Mouse (Mus musculus) kidney, adult 2 months (tissue): ENCODE data around the gene Ankdd1b. TPM values are rescaled to one million over a fixed set of nuclear protein-coding genes. Genes with fewer than 3 reads are reported as not detected.

Experiments
- DNase-seq: peaks from one replicate; pipeline ENCODE4 v3.0.0; 2021
- H3K27ac ChIP-seq: fragments of 200-500 bp; 2 replicates; pipeline ENCODE4 v1.5.1; 2012; ENCODE audit warnings: low read depth, low read length, control low read depth, inconsistent platforms; ENCODE audit not compliant: insufficient read depth
- H3K27me3 ChIP-seq: fragments of 200-500 bp; replicated peaks from 2 replicates; pipeline ENCODE4 v1.6.1; 2012; ENCODE audit warnings: mild to moderate bottlenecking, moderate library complexity, low read length, inconsistent platforms; ENCODE audit not compliant: control insufficient read depth, insufficient read depth
- H3K36me3 ChIP-seq: fragments of 200-500 bp; 2 replicates; pipeline ENCODE4 v1.6.1; 2012; ENCODE audit warnings: mild to moderate bottlenecking, moderate library complexity, low read length, inconsistent platforms; ENCODE audit not compliant: control insufficient read depth, insufficient read depth
- H3K4me1 ChIP-seq: fragments of 200-500 bp; 2 replicates; pipeline ENCODE4 v1.6.1; 2011; ENCODE audit warnings: low read length; ENCODE audit not compliant: control insufficient read depth, insufficient read depth
- H3K4me3 ChIP-seq: fragments of 200-500 bp; 2 replicates; pipeline ENCODE4 v1.5.1; 2011; ENCODE audit warnings: mild to moderate bottlenecking, low read depth, low read length, control low read depth; ENCODE audit not compliant: insufficient read depth
- CTCF ChIP-seq: fragments of 200-500 bp; conservative IDR thresholded peaks from 2 replicates; pipeline ENCODE4 v1.5.1; 2011; ENCODE audit warnings: low read depth, mild to moderate bottlenecking, control low read depth, low read length, moderate library complexity, mixed read lengths; ENCODE audit not compliant: insufficient read depth, insufficient read length
- POLR2A ChIP-seq: fragments of 200-500 bp; IDR thresholded peaks from one replicate; pipeline ENCODE4 v1.6.1; 2011; ENCODE audit warnings: low read depth, low read length, control low read depth
- WGBS: fragments of 180-500 bp; shearing (Covaris S2); methylation state at CpG from one replicate; pipeline ENCODE4 v1.1.7; 2018; 5-methylcytosine and 5-hydroxymethylcytosine counted together
- polyA plus RNA-seq: library from polyadenylated mRNA; depleted of rRNA; stranded (reverse); fragments of >200 nt; gene quantifications from 2 replicates; pipeline ENCODE4 v1.2.3, GENCODE M21; 2012

Gene Ankdd1b
- polyA plus RNA-seq, 1 experiment, result 0.36 TPM

DNA sequence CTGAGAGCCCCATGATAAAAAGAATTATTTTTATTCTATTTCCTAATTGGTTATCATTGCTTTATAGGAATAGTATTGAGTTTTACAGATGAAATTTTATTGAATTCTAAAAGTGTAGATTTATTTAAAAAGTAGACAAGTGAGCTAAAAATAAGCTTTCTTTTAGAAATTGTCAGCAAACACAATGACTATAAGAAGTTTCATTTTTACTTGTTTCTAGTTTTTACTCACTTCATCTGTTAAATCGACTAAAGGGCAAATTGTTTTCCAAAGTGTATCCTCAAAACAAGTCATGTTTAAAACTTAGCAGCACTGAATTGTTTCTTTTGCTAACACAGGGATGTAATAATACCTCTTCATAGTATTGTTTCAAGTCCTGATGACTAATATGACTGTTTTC, 8.0 kb upstream of the Ankdd1b start:
- DNase-seq, result no peak
- H3K4me3 ChIP-seq, result no peak overlapping the region
- 94% methylated on average over 1 of the region's 1 CpGs for WGBS
- H3K36me3 ChIP-seq, result peaks cover 3% of the 10 kb centered on the region
- H3K27me3 ChIP-seq, result no peaks in the 10 kb centered on the region
- no peaks in the 10 kb centered on the region for H3K4me1 ChIP-seq
- TF ChIP-seq CTCF (no peak), POLR2A (no peak)
- no peak overlapping the region for H3K27ac ChIP-seq

DNA sequence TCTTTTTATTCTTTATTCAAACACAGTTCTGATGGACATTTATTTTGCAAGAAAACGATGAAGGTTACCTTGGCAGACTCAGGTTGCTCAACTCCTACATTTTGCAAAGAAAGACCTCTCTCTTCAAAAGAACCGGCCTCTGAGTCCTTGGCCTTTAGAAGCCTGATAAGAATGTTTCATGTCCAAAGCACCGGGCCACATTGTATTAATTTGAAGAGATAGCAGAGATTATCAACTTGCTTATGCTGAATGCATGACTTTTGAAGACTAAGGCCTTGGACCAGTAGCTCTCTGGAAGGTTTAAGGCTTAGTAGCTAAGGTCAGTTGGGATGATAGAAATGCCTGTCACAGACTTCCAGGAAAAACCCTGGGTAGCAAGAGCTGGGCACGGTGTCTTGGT, 6.2 kb upstream of the Ankdd1b start:
- Histone ChIP-seq H3K36me3 (no peaks in the 10 kb centered on the region), H3K27me3 (no peaks in the 10 kb centered on the region), H3K27ac (no peak overlapping the region), H3K4me1 (no peaks in the 10 kb centered on the region), H3K4me3 (no peak overlapping the region)
- 90% methylated on average over 4 of the region's 4 CpGs for WGBS
- no peak for TF ChIP-seq CTCF
- no peak for TF ChIP-seq POLR2A
- no peak for DNase-seq

DNA sequence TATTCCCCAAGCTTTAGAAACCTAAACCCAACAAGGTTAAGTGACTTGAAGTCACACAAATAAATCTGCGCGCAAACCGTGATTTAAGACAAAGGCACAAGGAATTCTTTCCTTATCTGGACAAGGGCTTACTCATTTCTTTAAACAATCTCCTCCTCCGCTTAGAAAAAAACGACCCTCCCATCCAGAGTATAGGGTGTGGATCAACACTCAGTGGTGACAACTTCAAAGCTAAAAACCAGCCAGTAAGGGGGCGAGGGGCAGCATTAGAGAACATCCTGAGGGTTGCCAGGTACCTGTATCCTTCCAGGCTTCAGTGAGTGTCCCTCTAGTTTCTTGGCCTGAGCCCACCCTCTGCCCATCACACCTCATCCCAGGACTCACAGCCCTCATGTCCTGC, 442 bp downstream of the Ankdd1b start:
- no peak overlapping the region for H3K27ac ChIP-seq
- H3K4me1 ChIP-seq, result no peaks in the 10 kb centered on the region
- WGBS, result 73% methylated on average over 6 of the region's 6 CpGs
- TF ChIP-seq POLR2A (no peak), CTCF (no peak)
- H3K36me3 ChIP-seq, result no peaks in the 10 kb centered on the region
- H3K4me3 ChIP-seq, result no peak overlapping the region
- no peaks in the 10 kb centered on the region for H3K27me3 ChIP-seq
- no peak for DNase-seq

DNA sequence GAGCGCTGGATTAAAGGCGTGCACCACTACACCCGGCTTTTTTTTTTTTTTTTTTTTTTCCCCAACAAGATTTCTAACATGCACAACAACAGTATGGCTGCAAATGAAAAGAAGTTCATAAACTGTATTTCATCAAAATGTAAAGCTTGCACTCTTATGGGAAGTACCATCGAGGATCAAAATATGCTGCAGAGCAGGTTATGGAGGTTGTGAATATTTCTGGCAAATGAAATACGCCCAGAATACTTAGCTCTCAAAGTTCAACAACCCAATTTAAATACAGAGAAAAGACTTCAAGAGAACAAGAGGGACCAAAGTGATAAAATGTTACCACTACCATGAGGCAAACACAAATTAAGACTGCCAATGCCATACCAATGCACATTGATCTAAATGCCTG, 2.3 kb downstream of the Ankdd1b start:
- 89% methylated on average over 5 of the region's 5 CpGs for WGBS
- Histone ChIP-seq H3K36me3 (no peaks in the 10 kb centered on the region), H3K4me1 (no peaks in the 10 kb centered on the region), H3K27me3 (no peaks in the 10 kb centered on the region), H3K4me3 (no peak overlapping the region), H3K27ac (no peak overlapping the region)
- TF ChIP-seq POLR2A (no peak), CTCF (no peak)
- no peak for DNase-seq

DNA sequence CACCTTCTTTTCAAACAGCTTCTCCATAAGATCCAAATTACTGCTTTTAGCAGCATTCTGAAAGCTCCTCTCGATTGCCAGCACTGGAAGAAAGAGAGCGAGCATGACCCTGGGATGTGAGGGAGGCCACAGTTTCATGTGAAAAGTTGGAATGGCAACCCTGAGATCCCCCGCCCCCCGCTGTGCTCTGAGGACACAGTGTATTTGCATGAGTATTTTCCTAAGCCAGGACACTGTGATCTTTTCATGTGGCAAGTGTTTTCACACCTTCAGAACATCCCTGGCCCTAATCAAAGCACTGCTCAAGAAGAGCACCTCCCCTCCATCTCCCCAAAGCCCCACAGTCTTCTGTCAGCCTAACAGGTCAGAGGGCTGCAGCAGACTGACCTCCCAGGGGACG, 5.7 kb downstream of the Ankdd1b start:
- TF ChIP-seq POLR2A (no peak), CTCF (no peak)
- DNase-seq, result no peak
- WGBS, result 68% methylated on average over 5 of the region's 5 CpGs
- no peaks in the 10 kb centered on the region for H3K27me3 ChIP-seq
- H3K4me3 ChIP-seq, result no peak overlapping the region
- no peaks in the 10 kb centered on the region for H3K36me3 ChIP-seq
- H3K27ac ChIP-seq, result no peak overlapping the region
- no peaks in the 10 kb centered on the region for H3K4me1 ChIP-seq

DNA sequence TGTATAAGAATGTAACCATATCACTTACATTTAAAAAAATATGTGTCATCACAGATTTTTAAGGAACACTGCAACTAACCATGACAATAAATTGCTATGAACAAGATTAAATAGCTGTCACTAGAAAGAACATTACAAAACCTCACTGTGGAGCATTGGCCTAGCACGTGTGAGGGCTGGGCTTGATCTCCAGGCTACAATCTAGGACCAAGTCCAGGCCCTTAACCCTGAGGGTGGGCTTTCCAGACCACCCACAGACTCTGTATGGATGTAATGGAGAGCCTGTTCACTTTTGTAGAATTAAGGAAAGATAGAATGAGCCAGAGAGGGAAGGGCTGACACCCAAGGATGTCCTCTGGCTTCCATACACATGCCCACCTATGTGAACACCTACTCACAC, 8.4 kb downstream of the Ankdd1b start:
- H3K4me3 ChIP-seq, result no peak overlapping the region
- H3K27me3 ChIP-seq, result no peaks in the 10 kb centered on the region
- H3K4me1 ChIP-seq, result no peaks in the 10 kb centered on the region
- DNase-seq, result no peak
- WGBS, result 95% methylated on average over 1 of the region's 1 CpGs
- no peaks in the 10 kb centered on the region for H3K36me3 ChIP-seq
- TF ChIP-seq POLR2A (no peak), CTCF (no peak)
- H3K27ac ChIP-seq, result no peak overlapping the region

DNA sequence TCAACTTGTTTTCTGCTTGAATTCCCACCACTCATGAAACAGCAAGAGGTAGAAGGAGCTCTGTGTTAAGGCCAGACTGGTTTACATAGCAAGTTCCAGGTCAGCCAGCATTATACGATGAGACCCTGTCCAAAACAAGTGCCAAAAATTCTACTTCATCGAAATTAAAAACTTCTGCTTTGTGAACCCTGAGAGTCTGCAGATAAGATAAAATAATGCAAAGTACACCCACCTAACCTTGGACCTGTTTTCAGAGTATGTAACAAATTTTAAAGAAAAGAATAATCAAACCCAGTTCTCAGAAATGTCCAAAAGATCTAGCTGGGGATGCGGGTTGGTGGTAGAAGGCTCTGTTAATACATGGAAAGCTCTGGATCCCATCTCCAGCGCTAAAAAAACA, 12.4 kb downstream of the Ankdd1b start:
- Histone ChIP-seq H3K27me3 (no peaks in the 10 kb centered on the region), H3K4me1 (no peaks in the 10 kb centered on the region), H3K27ac (no peak overlapping the region), H3K36me3 (no peaks in the 10 kb centered on the region), H3K4me3 (no peak overlapping the region)
- no peak for TF ChIP-seq POLR2A
- TF ChIP-seq CTCF, result no peak
- no peak for DNase-seq
- 82% methylated on average over 4 of the region's 4 CpGs for WGBS

DNA sequence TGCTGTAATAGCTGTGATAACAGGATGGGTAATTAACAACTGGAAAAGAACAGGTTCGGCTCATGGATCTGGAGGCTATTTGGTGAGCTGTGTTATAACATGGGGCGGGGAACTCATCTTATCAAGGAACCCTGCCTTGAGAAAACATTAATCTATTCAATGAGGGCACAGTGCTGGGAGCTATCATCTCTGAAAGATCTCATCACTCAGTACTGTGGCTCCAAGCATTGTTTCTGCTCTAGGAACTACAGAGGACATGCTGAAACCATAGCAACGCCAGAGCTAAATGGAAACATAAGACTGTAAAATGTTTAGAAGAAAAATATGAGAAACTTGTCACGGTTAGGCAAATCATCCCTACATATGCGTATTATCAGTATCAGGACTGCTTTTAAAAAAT, 13.0 kb downstream of the Ankdd1b start:
- 89% methylated on average over 5 of the region's 5 CpGs for WGBS
- no peak for TF ChIP-seq CTCF
- no peak for TF ChIP-seq POLR2A

More for the DNA sequence above, 13.0 kb downstream of the Ankdd1b start:
- Histone ChIP-seq H3K4me1 (no peaks in the 10 kb centered on the region), H3K36me3 (no peaks in the 10 kb centered on the region), H3K4me3 (no peak overlapping the region), H3K27ac (no peak overlapping the region), H3K27me3 (no peaks in the 10 kb centered on the region)
- DNase-seq, result no peak
